Mouse (Mus musculus) CH12.LX (cell line): Measurements from ENCODE around the gene Celf2.

Source experiments
- CTCF ChIP-seq, 2 experiments: IDR thresholded peaks in 1 of 2; conservative IDR thresholded peaks in 1 of 2; 2 replicates each; pipeline ENCODE4 v1.5.1; 2011 to 2012; ENCODE audit warnings: low read depth in 2 of 2, low read length in 2 of 2, improper control_type of control experiment in 1 of 2, inconsistent platforms in 1 of 2, mild to moderate bottlenecking in 1 of 2, moderate library complexity in 1 of 2
- E2F4 ChIP-seq: IDR thresholded peaks from 2 replicates; pipeline ENCODE4 v1.6.1; 2011; ENCODE audit warnings: low read depth, low read length, improper control_type of control experiment; ENCODE audit not compliant: insufficient replicate concordance
- MYC ChIP-seq: IDR thresholded peaks from 2 replicates; pipeline ENCODE4 v1.6.1; 2011; ENCODE audit warnings: low read depth, mild to moderate bottlenecking, improper control_type of control experiment, low read length
- POLR2AphosphoS2 ChIP-seq: IDR thresholded peaks from 2 replicates; pipeline ENCODE4 v1.6.1; 2011; ENCODE audit warnings: low read depth, low read length, improper control_type of control experiment
- SIN3A ChIP-seq: IDR thresholded peaks from 2 replicates; pipeline ENCODE4 v1.6.1; 2012; ENCODE audit warnings: low read length, improper control_type of control experiment, inconsistent platforms
- SMC3 ChIP-seq: IDR thresholded peaks from 2 replicates; pipeline ENCODE4 v1.6.1; 2011; ENCODE audit warnings: low read depth, low read length, improper control_type of control experiment
- TCF12 ChIP-seq: IDR thresholded peaks from 2 replicates; pipeline ENCODE4 v1.6.1; 2014; ENCODE audit warnings: low read depth, mild to moderate bottlenecking, inconsistent platforms, low read length, improper control_type of control experiment
- ZC3H11A ChIP-seq: IDR thresholded peaks from 2 replicates; pipeline ENCODE4 v1.6.1; 2012; ENCODE audit warnings: low read depth, mild to moderate bottlenecking, inconsistent platforms, low read length, improper control_type of control experiment
- ZMIZ1 ChIP-seq: IDR thresholded peaks from 2 replicates; pipeline ENCODE4 v1.6.1; 2012; ENCODE audit warnings: low read depth, mild to moderate bottlenecking, inconsistent platforms, low read length, improper control_type of control experiment

GRCm38 (mm10) chr2:7046155-7046554 lies 463.2 kb downstream of the Celf2 start:
- TF ChIP-seq POLR2AphosphoS2 (no peak), CTCF (conservative IDR thresholded peaks at IDR 0.05 in 1 of 2, IDR thresholded peaks at IDR 0.05 in 1 of 2; ENCODE audit: low read depth in 2 of 2, low read length in 2 of 2) (no peak), MYC (no peak), SIN3A (no peak), SMC3 (no peak), ZC3H11A (no peak), E2F4 (no peak), ZMIZ1 (no peak), TCF12 (no peak)
